Mouse (Mus musculus) right cerebral cortex, postnatal 14 days (tissue): ENCODE data around the gene Phospho1.
"Not testable (repeated sequence)": the region's sequence is repeated elsewhere in the genome, so short reads cannot be mapped to it uniquely, and the experiment has no call there.

Experiments
- DNase-seq: peaks from one replicate; pipeline ENCODE4 v3.0.0; 2022

The Phospho1 gene

GRCm38 (mm10) chr11:95869442-95869841 is 45.1 kb downstream of the Phospho1 start:
- no peak for DNase-seq

GRCm38 (mm10) chr11:95869918-95870470 is 45.7 kb downstream of the Phospho1 start:
- no peak for DNase-seq

GRCm38 (mm10) chr11:95875804-95876203 is 51.5 kb downstream of the Phospho1 start:
- no peak for DNase-seq

- peak; percentile 62 for DNase-seq
Measured at GRCm38 (mm10) chr11:95876296-95876695, 52.0 kb downstream of the Phospho1 start.

GRCm38 (mm10) chr11:95879861-95880260 is 55.6 kb downstream of the Phospho1 start:
- not testable (repeated sequence) for DNase-seq
